Mouse (Mus musculus): Measurements from ENCODE around the gene CN725425. TPM values are rescaled to one million over a fixed set of nuclear protein-coding genes. Genes with fewer than 3 reads are reported as not detected.
A peak's percentile ranks its signal among the peaks of the same experiment; 100 is the strongest.

Gene CN725425
- total and polyA plus RNA-seq, 2 experiments = not detected

GRCm38 (mm10) chr15:91192223-91192598, 7.1 kb upstream of the CN725425 start:
- Histone ChIP-seq H3K79me2 (ENCODE audit: control insufficient read depth, insufficient read depth, low read length) (no peaks in the 10 kb centered on the region), H3K36me3 (ENCODE audit: control insufficient read depth, insufficient read depth, low read length) (no peaks in the 10 kb centered on the region), H3K27me3 (ENCODE audit: control insufficient read depth, insufficient read depth, low read length) (no peaks in the 10 kb centered on the region), H3K4me3 (ENCODE audit: insufficient read depth, low read depth, low read length) (peak overlapping the region; percentile 66), H3K27ac (replicated peaks; ENCODE audit: insufficient read depth, low read depth, low read length) (peak overlapping the region; percentile 76), H3K4me1 (ENCODE audit: control insufficient read depth, insufficient read depth, low read length) (peaks cover 10% of the 10 kb centered on the region), H3K9ac (ENCODE audit: low read depth, low read length) (peak overlapping the region; percentile 66)
- whole genome bisulfite sequencing = 8% methylated on average over 7 of the region's 7 CpGs
- peak; percentile 43 for DNase-seq (ENCODE audit: extremely low read depth, low read depth, low spot score)
- no peak for TF ChIP-seq POLR2A (IDR thresholded peaks at IDR 0.05; ENCODE audit: extremely low read depth, insufficient read depth, low read length)

- Histone ChIP-seq H3K36me3 (ENCODE audit: control insufficient read depth, insufficient read depth, low read length) (no peaks in the 10 kb centered on the region), H3K4me3 (ENCODE audit: insufficient read depth, low read depth, low read length) (no peak overlapping the region), H3K79me2 (ENCODE audit: control insufficient read depth, insufficient read depth, low read length) (no peaks in the 10 kb centered on the region), H3K27me3 (ENCODE audit: control insufficient read depth, insufficient read depth, low read length) (no peaks in the 10 kb centered on the region), H3K9ac (ENCODE audit: low read depth, low read length) (no peak overlapping the region), H3K27ac (replicated peaks; ENCODE audit: insufficient read depth, low read depth, low read length) (no peak overlapping the region), H3K4me1 (ENCODE audit: control insufficient read depth, insufficient read depth, low read length) (peaks cover 14% of the 10 kb centered on the region)
- no peak for TF ChIP-seq POLR2A (IDR thresholded peaks at IDR 0.05; ENCODE audit: extremely low read depth, insufficient read depth, low read length)
- TF ChIP-seq CTCF (IDR thresholded peaks at IDR 0.05; ENCODE audit: low read depth, low read length) = no peak
- no peak for DNase-seq (ENCODE audit: extremely low read depth, low read depth, low spot score)
- 34% methylated on average over 1 of the region's 1 CpGs for WGBS
Observed at GRCm38 (mm10) chr15:91200833-91201232, 1.5 kb downstream of the CN725425 start.

GRCm38 (mm10) chr15:91202486-91202885, 3.2 kb downstream of the CN725425 start:
- TF ChIP-seq POLR2A (IDR thresholded peaks at IDR 0.05; ENCODE audit: extremely low read depth, insufficient read depth, low read length) (no peak), CTCF (IDR thresholded peaks at IDR 0.05; ENCODE audit: low read depth, low read length) (no peak)
- Histone ChIP-seq H3K4me1 (ENCODE audit: control insufficient read depth, insufficient read depth, low read length) (peaks cover 21% of the 10 kb centered on the region), H3K79me2 (ENCODE audit: control insufficient read depth, insufficient read depth, low read length) (no peaks in the 10 kb centered on the region), H3K27me3 (ENCODE audit: control insufficient read depth, insufficient read depth, low read length) (no peaks in the 10 kb centered on the region), H3K4me3 (ENCODE audit: insufficient read depth, low read depth, low read length) (no peak overlapping the region), H3K36me3 (ENCODE audit: control insufficient read depth, insufficient read depth, low read length) (no peaks in the 10 kb centered on the region), H3K27ac (replicated peaks; ENCODE audit: insufficient read depth, low read depth, low read length) (no peak overlapping the region), H3K9ac (ENCODE audit: low read depth, low read length) (no peak overlapping the region)
- WGBS = 42% methylated on average over 1 of the region's 1 CpGs
- DNase-seq (ENCODE audit: extremely low read depth, low read depth, low spot score) = peak; percentile 72

GRCm38 (mm10) chr15:91203521-91203920, 4.2 kb downstream of the CN725425 start:
- Histone ChIP-seq H3K27ac (replicated peaks; ENCODE audit: insufficient read depth, low read depth, low read length) (no peak overlapping the region), H3K9ac (ENCODE audit: low read depth, low read length) (no peak overlapping the region), H3K79me2 (ENCODE audit: control insufficient read depth, insufficient read depth, low read length) (no peaks in the 10 kb centered on the region), H3K36me3 (ENCODE audit: control insufficient read depth, insufficient read depth, low read length) (no peaks in the 10 kb centered on the region), H3K4me1 (ENCODE audit: control insufficient read depth, insufficient read depth, low read length) (peaks cover 21% of the 10 kb centered on the region), H3K4me3 (ENCODE audit: insufficient read depth, low read depth, low read length) (no peak overlapping the region), H3K27me3 (ENCODE audit: control insufficient read depth, insufficient read depth, low read length) (no peaks in the 10 kb centered on the region)
- peak; percentile 96 for DNase-seq (ENCODE audit: extremely low read depth, low read depth, low spot score)
- 32% methylated on average over 3 of the region's 3 CpGs for WGBS
- no peak for TF ChIP-seq CTCF (IDR thresholded peaks at IDR 0.05; ENCODE audit: low read depth, low read length)
- TF ChIP-seq POLR2A (IDR thresholded peaks at IDR 0.05; ENCODE audit: extremely low read depth, insufficient read depth, low read length) = no peak

GRCm38 (mm10) chr15:91206518-91206917, 7.2 kb downstream of the CN725425 start:
- no peaks in the 10 kb centered on the region for H3K79me2 ChIP-seq (ENCODE audit: control insufficient read depth, insufficient read depth, low read length)
- H3K9ac ChIP-seq (ENCODE audit: low read depth, low read length) = no peak overlapping the region
- peak; percentile 83 for DNase-seq (ENCODE audit: extremely low read depth, low read depth, low spot score)
- H3K36me3 ChIP-seq (ENCODE audit: control insufficient read depth, insufficient read depth, low read length) = no peaks in the 10 kb centered on the region
- no peaks in the 10 kb centered on the region for H3K27me3 ChIP-seq (ENCODE audit: control insufficient read depth, insufficient read depth, low read length)
- H3K4me1 ChIP-seq (ENCODE audit: control insufficient read depth, insufficient read depth, low read length) = peaks cover 21% of the 10 kb centered on the region
- H3K4me3 ChIP-seq (ENCODE audit: insufficient read depth, low read depth, low read length) = no peak overlapping the region
- TF ChIP-seq POLR2A (IDR thresholded peaks at IDR 0.05; ENCODE audit: extremely low read depth, insufficient read depth, low read length) (no peak), CTCF (IDR thresholded peaks at IDR 0.05; ENCODE audit: low read depth, low read length) (no peak)
- H3K27ac ChIP-seq (replicated peaks; ENCODE audit: insufficient read depth, low read depth, low read length) = no peak overlapping the region
- 31% methylated on average over 5 of the region's 5 CpGs for WGBS

GRCm38 (mm10) chr15:91237294-91237693, 38.0 kb downstream of the CN725425 start:
- no peak for TF ChIP-seq CTCF (IDR thresholded peaks at IDR 0.05; ENCODE audit: low read depth, low read length)
- TF ChIP-seq POLR2A (IDR thresholded peaks at IDR 0.05; ENCODE audit: extremely low read depth, insufficient read depth, low read length) = no peak
- H3K79me2 ChIP-seq (ENCODE audit: control insufficient read depth, insufficient read depth, low read length) = no peaks in the 10 kb centered on the region
- H3K36me3 ChIP-seq (ENCODE audit: control insufficient read depth, insufficient read depth, low read length) = no peaks in the 10 kb centered on the region
- no peak overlapping the region for H3K4me3 ChIP-seq (ENCODE audit: insufficient read depth, low read depth, low read length)
- no peak for DNase-seq (ENCODE audit: extremely low read depth, low read depth, low spot score)
- WGBS = 86% methylated on average over 5 of the region's 5 CpGs
- no peaks in the 10 kb centered on the region for H3K27me3 ChIP-seq (ENCODE audit: control insufficient read depth, insufficient read depth, low read length)
- H3K27ac ChIP-seq (replicated peaks; ENCODE audit: insufficient read depth, low read depth, low read length) = no peak overlapping the region
- H3K9ac ChIP-seq (ENCODE audit: low read depth, low read length) = no peak overlapping the region
- H3K4me1 ChIP-seq (ENCODE audit: control insufficient read depth, insufficient read depth, low read length) = no peaks in the 10 kb centered on the region
